Mouse (Mus musculus) neural tube, embryonic 14.5 days (tissue): ENCODE measurements at regions not wholly inside any gene's neighbourhood (a gene's known extent, or its start where the extent isn't known, plus 50 kb on each side); places are given as distances from the start of the nearest gene placed in this dataset.

Experiments
- ATAC-seq: fragments of 200-750 bp; cut with Nextera tagmentation; 2 replicates; pipeline ENCODE4 v1.8.0; 2017; ENCODE audit warnings: low read depth, mild to moderate bottlenecking, moderate TSS enrichment, moderate library complexity
- H3K27ac ChIP-seq: fragments of 300-500 bp; sonication (generic); 2 replicates; pipeline ENCODE4 v1.5.1; 2014; ENCODE audit warnings: low read depth, mild to moderate bottlenecking, control low read depth, low read length, moderate library complexity, mixed read lengths
- H3K27me3 ChIP-seq: fragments of 300-500 bp; sonication (generic); 2 replicates; pipeline ENCODE4 v1.6.1; 2014; ENCODE audit warnings: low read length; ENCODE audit not compliant: control insufficient read depth, insufficient read depth
- H3K36me3 ChIP-seq: fragments of 300-500 bp; sonication (generic); 2 replicates; pipeline ENCODE4 v1.6.1; 2014; ENCODE audit warnings: low read length, mixed read lengths; ENCODE audit not compliant: control insufficient read depth, insufficient read depth
- H3K4me1 ChIP-seq: fragments of 300-500 bp; sonication (generic); 2 replicates; pipeline ENCODE4 v1.6.1; 2014; ENCODE audit warnings: low read length; ENCODE audit not compliant: control insufficient read depth, insufficient read depth
- H3K4me2 ChIP-seq: fragments of 300-500 bp; sonication (generic); 2 replicates; pipeline ENCODE4 v1.6.1; 2014; ENCODE audit warnings: mild to moderate bottlenecking, low read depth, low read length, control low read depth
- H3K4me3 ChIP-seq: fragments of 300-500 bp; sonication (generic); 2 replicates; pipeline ENCODE4 v1.5.1; 2014; ENCODE audit warnings: low read depth, low read length, control low read depth, mixed read lengths
- H3K9ac ChIP-seq: fragments of 300-500 bp; sonication (generic); replicated peaks from 2 replicates; pipeline ENCODE4 v1.6.1; 2014; ENCODE audit warnings: low read depth, mild to moderate bottlenecking, control low read depth, low read length, mixed read lengths
- H3K9me3 ChIP-seq: fragments of 300-500 bp; sonication (generic); 2 replicates; pipeline ENCODE4 v1.6.1; 2016; ENCODE audit warnings: low read length; ENCODE audit not compliant: control insufficient read depth
- WGBS: fragments of 180-500 bp; shearing (Covaris S2); extraction: QIAGEN DNeasy Blood & Tissue Kit; methylation state at CpG from one replicate; pipeline ENCODE4 v1.1.7; 2014; 5-methylcytosine and 5-hydroxymethylcytosine counted together

GRCm38 (mm10) chr2:94241301-94242050, 83.7 kb upstream of the Hsd17b12 start:
- H3K36me3 ChIP-seq, result no peaks in the 10 kb centered on the region
- WGBS, result under 1% methylated on average over 55 of the region's 55 CpGs
- ATAC-seq, result peak; percentile 11

GRCm38 (mm10) chr2:94240411-94240810, 82.6 kb upstream of the Hsd17b12 start:
- WGBS, result 1% methylated on average over 17 of the region's 17 CpGs
- Histone ChIP-seq H3K9ac (no peak overlapping the region), H3K36me3 (no peaks in the 10 kb centered on the region), H3K27me3 (peaks cover 50% of the 10 kb centered on the region), H3K4me3 (peak overlapping the region; percentile 34), H3K4me2 (peak overlapping the region; percentile 71; the same call in 1 of the 2 replicates), H3K9me3 (no peaks in the 10 kb centered on the region), H3K4me1 (peaks cover 22% of the 10 kb centered on the region), H3K27ac (no peak overlapping the region)
- no peak for ATAC-seq

More at GRCm38 (mm10) chr2:94241301-94242050, 83.7 kb upstream of the Hsd17b12 start:
- Histone ChIP-seq H3K27ac (no peak overlapping the region), H3K9me3 (no peaks in the 10 kb centered on the region), H3K4me2 (peak overlapping the region; percentile 71), H3K27me3 (peaks cover 50% of the 10 kb centered on the region), H3K4me1 (peaks cover 27% of the 10 kb centered on the region), H3K4me3 (peak overlapping the region; percentile 34), H3K9ac (peak overlapping the region; percentile 1; the same call in 1 of the 2 replicates)

GRCm38 (mm10) chr2:94239573-94239972, 81.8 kb upstream of the Hsd17b12 start:
- no peaks in the 10 kb centered on the region for H3K36me3 ChIP-seq
- H3K9me3 ChIP-seq, result no peaks in the 10 kb centered on the region
- 14% methylated on average over 9 of the region's 9 CpGs for WGBS
- no peak overlapping the region for H3K4me2 ChIP-seq
- no peak overlapping the region for H3K4me3 ChIP-seq
- H3K4me1 ChIP-seq, result peaks cover 22% of the 10 kb centered on the region
- H3K9ac ChIP-seq, result no peak overlapping the region
- H3K27me3 ChIP-seq, result peaks cover 50% of the 10 kb centered on the region
- no peak for ATAC-seq
- no peak overlapping the region for H3K27ac ChIP-seq

GRCm38 (mm10) chr2:94236479-94236878, 78.7 kb upstream of the Hsd17b12 start:
- ATAC-seq, result no peak
- H3K36me3 ChIP-seq, result no peaks in the 10 kb centered on the region
- WGBS, result 52% methylated on average over 3 of the region's 3 CpGs
- H3K4me3 ChIP-seq, result no peak overlapping the region
- no peak overlapping the region for H3K9ac ChIP-seq
- no peak overlapping the region for H3K27ac ChIP-seq
- no peaks in the 10 kb centered on the region for H3K9me3 ChIP-seq
- H3K27me3 ChIP-seq, result peaks cover 28% of the 10 kb centered on the region
- H3K4me1 ChIP-seq, result peaks cover 8% of the 10 kb centered on the region; the same call in 1 of the 2 replicates
- no peak overlapping the region for H3K4me2 ChIP-seq

GRCm38 (mm10) chr2:94233597-94233996, 75.8 kb upstream of the Hsd17b12 start:
- H3K9ac ChIP-seq, result no peak overlapping the region
- H3K36me3 ChIP-seq, result no peaks in the 10 kb centered on the region
- no peaks in the 10 kb centered on the region for H3K9me3 ChIP-seq
- H3K4me3 ChIP-seq, result no peak overlapping the region
- H3K27ac ChIP-seq, result no peak overlapping the region
- peaks cover 8% of the 10 kb centered on the region for H3K27me3 ChIP-seq
- WGBS, result 90% methylated on average over 7 of the region's 7 CpGs
- no peaks in the 10 kb centered on the region for H3K4me1 ChIP-seq
- no peak for ATAC-seq
- H3K4me2 ChIP-seq, result no peak overlapping the region

- WGBS, result 82% methylated on average over 5 of the region's 5 CpGs
- no peak overlapping the region for H3K9ac ChIP-seq
- H3K36me3 ChIP-seq, result no peaks in the 10 kb centered on the region
- ATAC-seq, result no peak
- H3K9me3 ChIP-seq, result no peaks in the 10 kb centered on the region
- H3K4me3 ChIP-seq, result no peak overlapping the region
- no peak overlapping the region for H3K4me2 ChIP-seq
- H3K27me3 ChIP-seq, result no peaks in the 10 kb centered on the region
- no peak overlapping the region for H3K27ac ChIP-seq
- H3K4me1 ChIP-seq, result no peaks in the 10 kb centered on the region
Observed at GRCm38 (mm10) chr2:94219421-94219820, 61.7 kb upstream of the Hsd17b12 start.

- no peak for ATAC-seq
- Histone ChIP-seq H3K27me3 (no peaks in the 10 kb centered on the region), H3K9me3 (no peaks in the 10 kb centered on the region), H3K27ac (no peak overlapping the region), H3K9ac (no peak overlapping the region), H3K4me1 (no peaks in the 10 kb centered on the region), H3K4me3 (no peak overlapping the region), H3K4me2 (no peak overlapping the region), H3K36me3 (no peaks in the 10 kb centered on the region)
- 93% methylated on average over 3 of the region's 3 CpGs for WGBS
Observed at GRCm38 (mm10) chr2:94217481-94217880, 59.7 kb upstream of the Hsd17b12 start.

GRCm38 (mm10) chr2:94215455-94215854, 57.7 kb upstream of the Hsd17b12 start:
- WGBS, result 90% methylated on average over 3 of the region's 3 CpGs
- H3K9ac ChIP-seq, result no peak overlapping the region
- H3K9me3 ChIP-seq, result no peaks in the 10 kb centered on the region
- H3K4me1 ChIP-seq, result no peaks in the 10 kb centered on the region
- ATAC-seq, result no peak
- no peak overlapping the region for H3K4me3 ChIP-seq
- no peak overlapping the region for H3K4me2 ChIP-seq
- no peaks in the 10 kb centered on the region for H3K36me3 ChIP-seq
- H3K27ac ChIP-seq, result no peak overlapping the region
- no peaks in the 10 kb centered on the region for H3K27me3 ChIP-seq
